In genomic region chr19:25038293-25038692, GRCm38 (mm10) we compare ENCODE assay signal across 30 mouse cellular contexts. TPM values are rescaled to one million over a fixed set of nuclear protein-coding genes. Genes with fewer than 3 reads are reported as not detected.
DNase-seq lines count a peak whose midpoint lies in the region; ATAC-seq lines count a peak whose summit lies in the region.
"Had no signal": no experiment of that assay in that cellular context is flagged by ENCODE, and none has a peak within 500 bp of the region (broad histone marks: within the 10 kb centered on the region; RNA-seq: fewer than 3 reads in every experiment).

No protein-coding gene starts in this region.

- no peak overlapping the region for H3K4me3 ChIP-seq in lung, embryonic 16.5 days (ENCODE audit: low read length)
- no peak overlapping the region for H3K4me3 ChIP-seq in kidney, embryonic 16.5 days (ENCODE audit: low read length)
- no peak overlapping the region for H3K4me3 ChIP-seq in limb, embryonic 10.5 days
- no peak overlapping the region for H3K4me3 ChIP-seq in hindbrain, embryonic 10.5 days
- H3K4me3 ChIP-seq: embryonic facial prominence, embryonic 13.5 days; forebrain, embryonic 10.5 days; forebrain, embryonic 15.5 days; heart, embryonic 12.5 days; layer of hippocampus, adult 2 months; left cerebral cortex, adult 2 months; liver, embryonic 13.5 days; midbrain, embryonic 13.5 days; neural tube, embryonic 13.5 days had no signal

- DNase-seq in kidney, adult 9 months, result peak; percentile 29
- DNase-seq in kidney, postnatal 14 days, result no peak
- DNase-seq in lung, postnatal 36 days, result no peak
- no peak for DNase-seq in limb, embryonic 10.5 days (ENCODE audit: low spot score)
- no peak for DNase-seq in hindbrain, embryonic 10.5 days (ENCODE audit: low spot score)
- DNase-seq: adrenal gland, postnatal 25 days; B cell, adult 2 months; cerebellum, adult 11-12 months; cerebellum, adult 9-11 months; gastrocnemius, postnatal 25 days; heart, adult 18-20 months; heart, postnatal 4 days; liver, embryonic 13.5 days; lung, postnatal 10 days; retina, postnatal 1 day; right cerebral cortex, postnatal 14 days; thymus, adult 18-20 months; thymus, postnatal 25 days had no signal

- no peak for ATAC-seq in lung, embryonic 16.5 days (ENCODE audit: low read depth)
- no peak for ATAC-seq in kidney, embryonic 16.5 days (ENCODE audit: low FRiP score, low TSS enrichment)
- ATAC-seq: forebrain, embryonic 15.5 days; intestine, postnatal 0 days; midbrain, embryonic 13.5 days had no signal

- H3K9ac ChIP-seq in lung, embryonic 16.5 days (ENCODE audit: low read length), result 0 out of 2 replicates have a peak overlapping the region, but pooled peaks have one; percentile 19
- H3K9ac ChIP-seq in kidney, embryonic 16.5 days (replicated peaks; ENCODE audit: low read length), result no peak overlapping the region
- H3K9ac ChIP-seq: embryonic facial prominence, embryonic 13.5 days; forebrain, embryonic 15.5 days; heart, embryonic 12.5 days; hindbrain, embryonic 14.5 days; liver, embryonic 13.5 days; midbrain, embryonic 13.5 days; neural tube, embryonic 13.5 days had no signal

- WGBS in lung, embryonic 16.5 days, result 26% methylated on average over 6 of the region's 6 CpGs
- 42% methylated on average over 6 of the region's 6 CpGs for WGBS in kidney, embryonic 16.5 days
- WGBS in limb, embryonic 10.5 days, result 55% methylated on average over 6 of the region's 6 CpGs
- WGBS in hindbrain, embryonic 10.5 days, result 62% methylated on average over 6 of the region's 6 CpGs

- peaks cover 16% of the 10 kb centered on the region for H3K4me1 ChIP-seq in lung, embryonic 16.5 days (replicated peaks; ENCODE audit: control insufficient read depth, insufficient read depth, low read length)
- H3K4me1 ChIP-seq in kidney, embryonic 16.5 days (ENCODE audit: insufficient read depth, low read length), result peaks cover 35% of the 10 kb centered on the region
- peaks cover 27% of the 10 kb centered on the region for H3K4me1 ChIP-seq in limb, embryonic 10.5 days
- H3K4me1 ChIP-seq in hindbrain, embryonic 10.5 days (replicated peaks), result peaks cover 8% of the 10 kb centered on the region; the same call in 1 of the 2 replicates
- H3K4me1 ChIP-seq: forebrain, embryonic 15.5 days had no signal

- no peaks in the 10 kb centered on the region for H3K27me3 ChIP-seq in lung, embryonic 16.5 days (ENCODE audit: control insufficient read depth, insufficient read depth, low read depth, low read length)
- no peaks in the 10 kb centered on the region for H3K27me3 ChIP-seq in kidney, embryonic 16.5 days (ENCODE audit: insufficient read depth, low read length)
- H3K27me3 ChIP-seq in limb, embryonic 10.5 days (ENCODE audit: low read depth, poor library complexity, severe bottlenecking), result no peaks in the 10 kb centered on the region
- H3K27me3 ChIP-seq in hindbrain, embryonic 10.5 days (ENCODE audit: insufficient read depth, poor library complexity, severe bottlenecking), result no peaks in the 10 kb centered on the region
- H3K27me3 ChIP-seq: embryonic facial prominence, embryonic 13.5 days; forebrain, embryonic 15.5 days; heart, embryonic 12.5 days; liver, embryonic 13.5 days; midbrain, embryonic 13.5 days; neural tube, embryonic 13.5 days had no signal

- H3K4me2 ChIP-seq in lung, embryonic 16.5 days (ENCODE audit: low read depth, low read length), result no peak overlapping the region
- H3K4me2 ChIP-seq in kidney, embryonic 16.5 days (replicated peaks; ENCODE audit: low read depth, low read length), result no peak overlapping the region
- H3K4me2 ChIP-seq: embryonic facial prominence, embryonic 13.5 days; forebrain, embryonic 15.5 days; heart, embryonic 12.5 days; hindbrain, embryonic 14.5 days; liver, embryonic 13.5 days; midbrain, embryonic 13.5 days; neural tube, embryonic 13.5 days had no signal

- H3K9me3 ChIP-seq in lung, embryonic 16.5 days (ENCODE audit: control insufficient read depth, low read length), result no peaks in the 10 kb centered on the region
- H3K9me3 ChIP-seq in kidney, embryonic 16.5 days (ENCODE audit: low read length), result no peaks in the 10 kb centered on the region
- H3K9me3 ChIP-seq in limb, embryonic 10.5 days (replicated peaks), result no peaks in the 10 kb centered on the region
- H3K9me3 ChIP-seq in hindbrain, embryonic 10.5 days, result no peaks in the 10 kb centered on the region
- H3K9me3 ChIP-seq: embryonic facial prominence, embryonic 13.5 days; forebrain, embryonic 10.5 days; forebrain, embryonic 15.5 days; heart, embryonic 12.5 days; liver, embryonic 13.5 days; midbrain, embryonic 13.5 days; neural tube, embryonic 13.5 days had no signal

- H3K36me3 ChIP-seq in lung, embryonic 16.5 days (ENCODE audit: control insufficient read depth, insufficient read depth, low read length), result no peaks in the 10 kb centered on the region
- no peaks in the 10 kb centered on the region for H3K36me3 ChIP-seq in kidney, embryonic 16.5 days (ENCODE audit: insufficient read depth, low read length)
- no peaks in the 10 kb centered on the region for H3K36me3 ChIP-seq in limb, embryonic 10.5 days
- H3K36me3 ChIP-seq in hindbrain, embryonic 10.5 days, result no peaks in the 10 kb centered on the region
- H3K36me3 ChIP-seq: embryonic facial prominence, embryonic 13.5 days; forebrain, embryonic 10.5 days; forebrain, embryonic 15.5 days; heart, embryonic 12.5 days; liver, embryonic 13.5 days; midbrain, embryonic 13.5 days; neural tube, embryonic 13.5 days had no signal

- peak overlapping the region; percentile 41 for H3K27ac ChIP-seq in lung, embryonic 16.5 days (ENCODE audit: low read length)
- peak overlapping the region; percentile 40; the same call in 1 of the 2 replicates for H3K27ac ChIP-seq in kidney, embryonic 16.5 days (ENCODE audit: low read length)
- H3K27ac ChIP-seq in limb, embryonic 10.5 days, result 0 out of 2 replicates have a peak overlapping the region, but pooled peaks have one; percentile 8
- no peak overlapping the region for H3K27ac ChIP-seq in hindbrain, embryonic 10.5 days
- H3K27ac ChIP-seq: embryonic facial prominence, embryonic 13.5 days; forebrain, embryonic 10.5 days; forebrain, embryonic 15.5 days; hindbrain, embryonic 14.5 days; layer of hippocampus, adult 2 months; left cerebral cortex, adult 2 months; liver, embryonic 13.5 days; midbrain, embryonic 13.5 days; neural tube, embryonic 13.5 days had no signal

RNA-seq across cellular contexts. Expression of gene Dock8, which starts 39.0 kb away (rescaled TPM):
- polyA plus RNA-seq in lung, embryonic 16.5 days (2015; fragmentation: Nextera tagmentation; extraction: Ambion mirVana), result 3.9 and 5.0 TPM in 2 replicates
- 3.9 and 6.2 TPM in 2 replicates for polyA plus RNA-seq in kidney, embryonic 16.5 days (2015; fragmentation: Nextera tagmentation; extraction: Ambion mirVana)
- polyA plus RNA-seq in limb, embryonic 10.5 days (2016; fragmentation: Nextera tagmentation; extraction: Ambion mirVana), result 1.2 TPM in 2 replicates
- 1.4 and 2.2 TPM in 2 replicates for polyA plus RNA-seq in hindbrain, embryonic 10.5 days (2016; fragmentation: Nextera tagmentation; extraction: Ambion mirVana)
